Mouse (Mus musculus) CH12F3 (cell line): ENCODE measurements around the gene Hacd2.

Experiments
- in situ Hi-C: fragments of 300-500 bp; cut with MboI; formaldehyde crosslinking; loops from 2 replicates; pipeline ENCODE4 v1.14.3; 2020; ENCODE audit warnings: low sequenced_read_pairs

Hacd2 gene

GRCm38 (mm10) chr16:35022242-35023137 is at the start of gene Hacd2:
Gene Hacd2 (plus strand): TSS chr16:35022428.
- in situ Hi-C loops = no loop called here

- in situ Hi-C loops = no loop called here
Observed at GRCm38 (mm10) chr16:34972471-34972870, 49.8 kb upstream of the Hacd2 start.

GRCm38 (mm10) chr16:34975544-34975943 is 46.7 kb upstream of the Hacd2 start:
- in situ Hi-C loops = no loop called here

- in situ Hi-C loops = no loop called here
Observed at GRCm38 (mm10) chr16:34976630-34977029, 45.6 kb upstream of the Hacd2 start.

GRCm38 (mm10) chr16:34978018-34978417 is 44.2 kb upstream of the Hacd2 start:
- in situ Hi-C loops = no loop called here

- in situ Hi-C loops = no loop called here
Observed at GRCm38 (mm10) chr16:34981009-34981408, 41.2 kb upstream of the Hacd2 start.

GRCm38 (mm10) chr16:34984203-34985030 is 37.8 kb upstream of the Hacd2 start:
- in situ Hi-C loops = no loop called here

- in situ Hi-C loops = no loop called here
Observed at GRCm38 (mm10) chr16:34985031-34985346, 37.2 kb upstream of the Hacd2 start.

GRCm38 (mm10) chr16:34986211-34986825 is 35.9 kb upstream of the Hacd2 start:
- in situ Hi-C loops = no loop called here

GRCm38 (mm10) chr16:34991365-34991764 is 30.9 kb upstream of the Hacd2 start:
- in situ Hi-C loops = no loop called here

- in situ Hi-C loops = no loop called here
Observed at GRCm38 (mm10) chr16:34992854-34993253, 29.4 kb upstream of the Hacd2 start.

GRCm38 (mm10) chr16:34993694-34994330 is 28.4 kb upstream of the Hacd2 start:
- in situ Hi-C loops = no loop called here

- in situ Hi-C loops = no loop called here
Observed at GRCm38 (mm10) chr16:34994641-34995141, 27.5 kb upstream of the Hacd2 start.

- in situ Hi-C loops = no loop called here
Observed at GRCm38 (mm10) chr16:34996133-34996532, 26.1 kb upstream of the Hacd2 start.

GRCm38 (mm10) chr16:34997052-34997451 is 25.2 kb upstream of the Hacd2 start:
- in situ Hi-C loops = no loop called here

- in situ Hi-C loops = no loop called here
Observed at GRCm38 (mm10) chr16:34997576-34997975, 24.7 kb upstream of the Hacd2 start.

- in situ Hi-C loops = no loop called here
Observed at GRCm38 (mm10) chr16:34999016-34999415, 23.2 kb upstream of the Hacd2 start.

GRCm38 (mm10) chr16:34999986-35000385 is 22.2 kb upstream of the Hacd2 start:
- in situ Hi-C loops = no loop called here

- in situ Hi-C loops = no loop called here
Observed at GRCm38 (mm10) chr16:35000923-35001560, 21.2 kb upstream of the Hacd2 start.

GRCm38 (mm10) chr16:35004356-35004755 is 17.9 kb upstream of the Hacd2 start:
- in situ Hi-C loops = no loop called here
